Mouse (Mus musculus) brain, embryonic 14.5 days (tissue): Measurements from ENCODE around the gene Cdk1. TPM values are rescaled to one million over a fixed set of nuclear protein-coding genes. Genes with fewer than 3 reads are reported as not detected.

ENCODE experiments used
- DNase-seq: peaks from one replicate; pipeline ENCODE4 v3.0.0-alpha.2; 2011; ENCODE audit warnings: low read depth
- CTCF ChIP-seq: fragments of 200-500 bp; IDR thresholded peaks from 2 replicates; pipeline ENCODE4 v1.5.1; 2012; ENCODE audit warnings: inconsistent platforms, mild to moderate bottlenecking, moderate library complexity, borderline replicate concordance; ENCODE audit not compliant: insufficient read depth, insufficient read length; ENCODE audit errors: extremely low read depth
- POLR2A ChIP-seq: fragments of 200-500 bp; IDR thresholded peaks from 2 replicates; pipeline ENCODE4 v1.6.1; 2012; ENCODE audit warnings: mild to moderate bottlenecking, inconsistent platforms, borderline replicate concordance; ENCODE audit not compliant: poor library complexity, insufficient read depth, insufficient read length, severe bottlenecking; ENCODE audit errors: extremely low read depth
- polyA plus RNA-seq: library from polyadenylated mRNA; depleted of rRNA; stranded (reverse); fragments of >200 nt; gene quantifications from 2 replicates; pipeline ENCODE4 v1.2.3, GENCODE M21; 2012; rRNA removed

Gene Cdk1
- polyA plus RNA-seq, 1 experiment, result 94.3 TPM

DNA sequence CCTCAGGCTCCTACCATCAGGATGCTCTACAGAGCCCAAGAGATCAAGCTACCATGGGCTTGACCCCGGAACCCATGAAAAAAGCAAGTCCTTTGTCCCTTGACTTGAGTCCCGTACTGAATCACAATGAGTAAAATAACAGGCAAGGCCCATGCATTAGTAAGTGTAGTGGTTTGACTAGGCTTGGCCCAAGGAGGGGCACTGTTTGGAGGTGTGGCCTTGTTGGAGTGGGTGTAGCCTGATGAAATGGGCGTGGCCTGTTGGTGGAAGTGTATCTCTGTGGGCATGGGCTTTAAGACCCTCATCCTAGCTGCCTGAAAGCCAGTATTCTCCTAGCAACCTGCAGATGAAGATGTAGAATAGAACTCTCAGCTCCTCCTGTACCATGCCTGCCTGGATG, 47.9 kb downstream of the Cdk1 start:
- DNase-seq, result no peak
- no peak for TF ChIP-seq POLR2A
- TF ChIP-seq CTCF, result no peak

GRCm38 (mm10) chr10:69302667-69303066, 50.1 kb downstream of the Cdk1 start:
- no peak for DNase-seq
- no peak for TF ChIP-seq POLR2A
- TF ChIP-seq CTCF, result no peak

- TF ChIP-seq POLR2A (no peak), CTCF (no peak)
- no peak for DNase-seq
Observed at GRCm38 (mm10) chr10:69299985-69300384, 52.8 kb downstream of the Cdk1 start.

DNA sequence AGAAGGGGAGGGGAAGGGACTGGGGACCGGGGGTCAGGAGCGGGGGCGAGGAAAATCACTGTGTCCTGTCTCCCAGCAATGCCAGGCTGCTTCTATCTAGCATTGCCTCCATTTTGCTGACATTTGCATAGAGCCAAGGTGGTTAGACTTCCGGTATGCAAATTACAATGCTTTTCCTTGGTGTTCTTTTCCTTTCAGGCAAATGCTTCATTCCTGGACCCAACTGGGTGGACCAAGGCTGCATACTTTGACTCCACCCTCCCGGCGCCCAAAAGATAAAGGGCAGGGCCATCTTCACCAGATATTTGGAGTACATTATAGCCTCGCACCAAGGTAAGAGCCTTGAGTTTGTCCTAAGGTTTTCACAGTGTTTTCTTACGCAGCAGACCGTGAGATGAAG, 56.8 kb downstream of the Cdk1 start:
- DNase-seq, result no peak

GRCm38 (mm10) chr10:69290736-69291135, 62.0 kb downstream of the Cdk1 start:
- DNase-seq, result no peak
- TF ChIP-seq CTCF (no peak), POLR2A (no peak)

More for the DNA sequence above, 56.8 kb downstream of the Cdk1 start:
- no peak for TF ChIP-seq POLR2A

GRCm38 (mm10) chr10:69288720-69289119, 64.0 kb downstream of the Cdk1 start:
- DNase-seq, result no peak
- TF ChIP-seq CTCF (no peak), POLR2A (no peak)

DNA sequence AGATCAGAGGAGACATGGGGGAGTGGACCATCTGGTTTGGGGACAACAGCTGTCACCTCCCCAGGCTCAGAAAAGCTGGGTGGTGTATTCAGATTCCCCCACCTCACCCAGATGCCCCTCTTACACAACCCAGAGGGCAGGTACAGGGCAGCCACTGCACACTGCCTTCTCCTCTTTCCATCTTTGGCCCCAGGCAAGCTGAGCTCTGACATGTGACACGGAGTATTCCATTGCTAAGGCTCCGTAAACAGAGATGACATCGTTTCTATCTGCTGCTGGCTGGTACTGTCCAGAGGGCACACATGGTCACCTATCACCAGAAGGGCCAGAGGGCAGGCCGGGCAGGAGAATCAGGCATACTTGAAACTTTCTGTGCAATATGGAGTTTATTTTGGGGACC, 64.7 kb downstream of the Cdk1 start:
- no peak for DNase-seq
- TF ChIP-seq POLR2A (no peak), CTCF (no peak)

GRCm38 (mm10) chr10:69286939-69287338, 65.8 kb downstream of the Cdk1 start:
- no peak for DNase-seq
- TF ChIP-seq POLR2A (no peak), CTCF (no peak)

Other genes with a start within 250 kb of the Cdk1 start
- 8.0 and 11.7 TPM in 2 replicates for gene Rhobtb1, start 201.5 kb downstream of the Cdk1 start, polyA plus RNA-seq
- gene A930033H14Rik, start 139.8 kb downstream of the Cdk1 start, polyA plus RNA-seq, result 1.6 and 1.9 TPM in 2 replicates
- 76.0 and 183 TPM in 2 replicates for gene Ank3, start 45.8 kb upstream of the Cdk1 start, polyA plus RNA-seq